14 mouse cellular contexts compared by ENCODE assay signal in the genomic region with DNA sequence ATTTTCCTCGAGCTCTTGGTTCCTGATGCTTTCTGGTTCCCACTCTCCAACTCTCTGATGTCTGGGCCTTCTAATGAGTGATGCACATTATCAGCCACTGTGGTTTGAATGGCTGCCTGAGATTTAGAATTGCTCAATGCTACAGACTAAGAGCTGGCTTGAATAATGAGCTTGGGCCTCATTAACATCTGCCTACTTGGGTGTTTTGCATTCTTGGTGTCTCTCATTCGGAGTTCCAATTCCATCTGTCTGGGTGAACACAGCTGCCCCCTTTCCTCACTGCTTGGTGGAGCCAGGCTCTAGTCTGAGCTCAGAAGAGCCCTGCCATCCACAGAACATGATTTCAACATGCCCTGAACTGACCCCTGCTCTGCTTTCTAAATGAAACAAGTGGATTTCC.
A peak's percentile ranks its signal among the peaks of the same experiment; 100 is the strongest.
DNase-seq lines count a peak whose midpoint lies in the region; ATAC-seq and TF ChIP-seq lines count a peak whose summit lies in the region.
"Had no signal": no experiment of that assay in that cellular context is flagged by ENCODE, and none has a peak within 500 bp of the region (broad histone marks: within the 10 kb centered on the region; RNA-seq: fewer than 3 reads in every experiment).

No protein-coding gene starts in this region.

- H3K4me1 ChIP-seq in heart, adult 2 months (ENCODE audit: control insufficient read depth, insufficient read depth, low read length): peaks cover 2% of the 10 kb centered on the region
- peaks cover 5% of the 10 kb centered on the region for H3K4me1 ChIP-seq in heart, embryonic 11.5 days (ENCODE audit: control insufficient read depth, insufficient read depth, low read length)
- H3K4me1 ChIP-seq in forebrain, embryonic 12.5 days: peaks cover 17% of the 10 kb centered on the region
- peaks cover 22% of the 10 kb centered on the region for H3K4me1 ChIP-seq in kidney, embryonic 15.5 days

- TF ChIP-seq CTCF in heart, adult 2 months (IDR thresholded peaks at IDR 0.05): no peak

- no peak for ATAC-seq in heart, embryonic 11.5 days (replicated peaks; ENCODE audit: insufficient number of reproducible peaks, low FRiP score, low TSS enrichment)
- peak; percentile 71; the same call in 1 of the 2 replicates for ATAC-seq in forebrain, embryonic 12.5 days (ENCODE audit: low FRiP score)
- no peak for ATAC-seq in erythroblast, adult 5-6 weeks (replicated peaks; ENCODE audit: low FRiP score, poor library complexity, severe bottlenecking)
- no peak for ATAC-seq in kidney, embryonic 15.5 days (replicated peaks; ENCODE audit: low FRiP score)
- ATAC-seq: activated CD4-positive, CD25-positive, alpha-beta regulatory T cell, adult 4 months; intestine, embryonic 15.5 days had no signal

- H3K4me3 ChIP-seq in heart, adult 2 months: no peak overlapping the region
- H3K4me3 ChIP-seq in heart, embryonic 11.5 days (ENCODE audit: low read depth, low read length): no peak overlapping the region
- H3K4me3 ChIP-seq in forebrain, embryonic 12.5 days (replicated peaks): no peak overlapping the region
- H3K4me3 ChIP-seq in kidney, embryonic 15.5 days (replicated peaks): no peak overlapping the region
- H3K4me3 ChIP-seq: embryonic facial prominence, embryonic 12.5 days; intestine, embryonic 15.5 days; layer of hippocampus, adult 2 months; limb, embryonic 13.5 days had no signal

- H3K27me3 ChIP-seq in heart, adult 2 months (ENCODE audit: control insufficient read depth, insufficient read depth, low read length): no peaks in the 10 kb centered on the region
- H3K27me3 ChIP-seq in heart, embryonic 11.5 days (ENCODE audit: control insufficient read depth, insufficient read depth, low read length): no peaks in the 10 kb centered on the region
- no peaks in the 10 kb centered on the region for H3K27me3 ChIP-seq in forebrain, embryonic 12.5 days
- H3K27me3 ChIP-seq in kidney, embryonic 15.5 days: no peaks in the 10 kb centered on the region
- H3K27me3 ChIP-seq: CH12.LX; embryonic facial prominence, embryonic 12.5 days; intestine, embryonic 15.5 days; limb, embryonic 13.5 days had no signal

- no peaks in the 10 kb centered on the region for H3K36me3 ChIP-seq in heart, adult 2 months (ENCODE audit: control insufficient read depth, insufficient read depth, low read length)
- no peaks in the 10 kb centered on the region for H3K36me3 ChIP-seq in heart, embryonic 11.5 days (ENCODE audit: control insufficient read depth, insufficient read depth, low read length)
- no peaks in the 10 kb centered on the region for H3K36me3 ChIP-seq in forebrain, embryonic 12.5 days (replicated peaks)
- H3K36me3 ChIP-seq in kidney, embryonic 15.5 days: no peaks in the 10 kb centered on the region
- H3K36me3 ChIP-seq: embryonic facial prominence, embryonic 12.5 days; intestine, embryonic 15.5 days had no signal

- H3K27ac ChIP-seq in heart, adult 2 months: no peak overlapping the region
- H3K27ac ChIP-seq in heart, embryonic 11.5 days (ENCODE audit: low read depth, low read length): no peak overlapping the region
- H3K27ac ChIP-seq in forebrain, embryonic 12.5 days: peak overlapping the region; percentile 50
- no peak overlapping the region for H3K27ac ChIP-seq in kidney, embryonic 15.5 days
- H3K27ac ChIP-seq: embryonic facial prominence, embryonic 12.5 days; intestine, embryonic 15.5 days; layer of hippocampus, adult 2 months; limb, embryonic 13.5 days had no signal

- H3K79me2 ChIP-seq in heart, adult 2 months (replicated peaks; ENCODE audit: control insufficient read depth, insufficient read depth, low read length): no peaks in the 10 kb centered on the region

- no peak for TF ChIP-seq POLR2A in heart, adult 2 months (IDR thresholded peaks at IDR 0.05; ENCODE audit: insufficient read depth, low read depth, low read length)

- WGBS in heart, adult 2 months: 75% methylated on average over 2 of the region's 2 CpGs
- 57% methylated on average over 2 of the region's 2 CpGs for WGBS in heart, embryonic 11.5 days (ENCODE audit: insufficient replicate concordance)
- WGBS in forebrain, embryonic 12.5 days: 19% methylated on average over 2 of the region's 2 CpGs
- 75% methylated on average over 2 of the region's 2 CpGs for whole genome bisulfite sequencing in kidney, embryonic 15.5 days

- DNase-seq in heart, adult 2 months: peak in 1 of 2 experiments; percentile 38
- DNase-seq in Muller cell, postnatal 12 days (ENCODE audit: inconsistent ontology term): peak; percentile 98
- DNase-seq in lung, postnatal 25 days (ENCODE audit: low spot score): peak; percentile 36
- DNase-seq in adrenal gland, adult 18-20 months (ENCODE audit: low spot score in 2 of 2): no peak

- intact Hi-C loops in heart, adult 2 months (cut with DNase I): no loop called here

- no peaks in the 10 kb centered on the region for H3K9me3 ChIP-seq in heart, embryonic 11.5 days (replicated peaks; ENCODE audit: control insufficient read depth, low read length)
- H3K9me3 ChIP-seq in forebrain, embryonic 12.5 days: no peaks in the 10 kb centered on the region
- H3K9me3 ChIP-seq in kidney, embryonic 15.5 days (replicated peaks): no peaks in the 10 kb centered on the region
- H3K9me3 ChIP-seq: embryonic facial prominence, embryonic 12.5 days; intestine, embryonic 15.5 days had no signal

- 0 out of 2 replicates have a peak, but pooled peaks have one; percentile 30 for TF ChIP-seq EP300 in heart, adult 2 months (IDR thresholded peaks at IDR 0.05; ENCODE audit: insufficient read depth, low read depth, low read length)

- no peak overlapping the region for H3K4me2 ChIP-seq in heart, embryonic 11.5 days
- no peak overlapping the region for H3K4me2 ChIP-seq in forebrain, embryonic 12.5 days
- H3K4me2 ChIP-seq in kidney, embryonic 15.5 days: no peak overlapping the region
- H3K4me2 ChIP-seq: embryonic facial prominence, embryonic 12.5 days; intestine, embryonic 15.5 days; limb, embryonic 13.5 days had no signal

- no peak overlapping the region for H3K9ac ChIP-seq in heart, adult 2 months (ENCODE audit: low read depth, low read length)
- no peak overlapping the region for H3K9ac ChIP-seq in heart, embryonic 11.5 days (ENCODE audit: low read depth, low read length)
- H3K9ac ChIP-seq in forebrain, embryonic 12.5 days: no peak overlapping the region
- H3K9ac ChIP-seq in kidney, embryonic 15.5 days: no peak overlapping the region
- H3K9ac ChIP-seq: embryonic facial prominence, embryonic 12.5 days; intestine, embryonic 15.5 days; limb, embryonic 13.5 days had no signal

Comparison
In these comparisons a context has a peak if more than half of its experiments do, and no peak if none do; other contexts are left out.
1. DNase-seq: peak in Muller cell, postnatal 12 days (single experiment) and lung, postnatal 25 days (single experiment); none in adrenal gland, adult 18-20 months (0 of 2).